Mouse (Mus musculus) ES-Bruce4 (cell line): ENCODE results near the gene Adat3.

Source experiments
- CTCF ChIP-seq: IDR thresholded peaks from one replicate; pipeline ENCODE4 v1.8.1; 2011; ENCODE audit warnings: low read depth, low read length
- EP300 ChIP-seq: IDR thresholded peaks from 2 replicates; pipeline ENCODE4 v1.6.1; 2011; ENCODE audit warnings: low read depth, low read length; ENCODE audit not compliant: insufficient read depth
- POLR2A ChIP-seq: IDR thresholded peaks from one replicate; pipeline ENCODE4 v1.8.1; 2011; ENCODE audit warnings: low read length; ENCODE audit not compliant: insufficient read depth

- TF ChIP-seq CTCF: no peak
- TF ChIP-seq POLR2A: no peak
- no peak for TF ChIP-seq EP300
Measured at GRCm38 (mm10) chr10:80568876-80569275, 33.8 kb upstream of the Adat3 start.
